Mouse (Mus musculus) midbrain, embryonic 16.5 days (tissue): Measurements from ENCODE around the gene Kctd18. TPM values are rescaled to one million over a fixed set of nuclear protein-coding genes. Genes with fewer than 3 reads are reported as not detected.
A peak's percentile ranks its signal among the peaks of the same experiment; 100 is the strongest.

Experiments
- ATAC-seq: fragments of 200-750 bp; cut with Nextera tagmentation; 2 replicates; pipeline ENCODE4 v1.8.0; 2017; ENCODE audit warnings: moderate TSS enrichment
- H3K27ac ChIP-seq: fragments of 300-500 bp; sonication (generic); 2 replicates; pipeline ENCODE4 v1.5.1; 2014; ENCODE audit warnings: mild to moderate bottlenecking, low read length, mixed read lengths
- H3K27me3 ChIP-seq: fragments of 300-500 bp; sonication (generic); 2 replicates; pipeline ENCODE4 v1.6.1; 2014; ENCODE audit warnings: low read depth, low read length, mixed read lengths; ENCODE audit not compliant: control insufficient read depth, insufficient read depth
- H3K36me3 ChIP-seq: fragments of 300-500 bp; sonication (generic); 2 replicates; pipeline ENCODE4 v1.6.1; 2014; ENCODE audit warnings: mild to moderate bottlenecking, low read length, moderate library complexity, mixed read lengths; ENCODE audit not compliant: control insufficient read depth, insufficient read depth
- H3K4me1 ChIP-seq: fragments of 300-500 bp; sonication (generic); 2 replicates; pipeline ENCODE4 v1.6.1; 2014; ENCODE audit warnings: mild to moderate bottlenecking, low read length, mixed read lengths; ENCODE audit not compliant: control insufficient read depth, insufficient read depth
- H3K4me2 ChIP-seq: fragments of 300-500 bp; sonication (generic); 2 replicates; pipeline ENCODE4 v1.6.1; 2014; ENCODE audit warnings: mild to moderate bottlenecking, low read length, mixed read lengths
- H3K4me3 ChIP-seq: fragments of 300-500 bp; sonication (generic); 2 replicates; pipeline ENCODE4 v1.5.1; 2014; ENCODE audit warnings: low read depth, mild to moderate bottlenecking, low read length, moderate library complexity, mixed read lengths
- H3K9ac ChIP-seq: fragments of 300-500 bp; sonication (generic); 2 replicates; pipeline ENCODE4 v1.6.1; 2014; ENCODE audit warnings: low read depth, low read length, mixed read lengths
- H3K9me3 ChIP-seq: fragments of 300-500 bp; sonication (generic); replicated peaks from 2 replicates; pipeline ENCODE4 v1.6.1; 2014; ENCODE audit warnings: mild to moderate bottlenecking, low read length, mixed read lengths; ENCODE audit not compliant: control insufficient read depth, poor library complexity, severe bottlenecking
- WGBS: fragments of 180-500 bp; shearing (Covaris S2); extraction: QIAGEN DNeasy Blood & Tissue Kit; methylation state at CpG from one replicate; pipeline ENCODE4 v1.1.7; 2014; 5-methylcytosine and 5-hydroxymethylcytosine counted together
- polyA plus RNA-seq: library from polyadenylated mRNA; unstranded; fragments of >200 nt; fragmentation: Nextera tagmentation; extraction: Ambion mirVana; gene quantifications from 2 replicates; pipeline ENCODE4 v1.2.1, GENCODE M21; 2015

Gene Kctd18
- polyA plus RNA-seq, 1 experiment from 2014 or later: 34.5 TPM

DNA sequence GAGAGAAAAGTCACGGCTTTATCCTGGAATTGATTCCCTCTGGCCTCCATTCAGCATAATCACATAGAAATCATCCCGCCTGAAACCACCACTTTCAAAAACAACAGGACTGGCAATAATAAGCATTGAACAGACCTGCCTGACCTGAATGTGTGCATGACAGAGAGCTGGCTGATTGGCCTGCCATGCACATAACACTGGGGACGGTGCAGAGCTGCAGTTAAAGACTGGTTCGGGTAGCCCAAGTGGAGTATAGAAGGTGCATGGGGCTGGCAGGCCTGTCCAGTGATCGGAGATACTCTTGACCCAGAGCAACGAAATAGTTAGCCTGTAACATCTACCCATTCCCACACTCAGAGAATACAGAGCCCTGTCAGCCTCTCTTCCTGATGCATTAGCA, 76.5 kb downstream of the Kctd18 start:
- ATAC-seq: peak; percentile 55; the same call in 1 of the 2 replicates
- 49% methylated on average over 6 of the region's 6 CpGs for WGBS
- Histone ChIP-seq H3K36me3 (peaks cover 4% of the 10 kb centered on the region; the same call in 1 of the 2 replicates), H3K27me3 (no peaks in the 10 kb centered on the region), H3K9me3 (no peaks in the 10 kb centered on the region), H3K4me3 (no peak overlapping the region), H3K4me2 (no peak overlapping the region), H3K9ac (0 out of 2 replicates have a peak overlapping the region, but pooled peaks have one; percentile 38), H3K27ac (peak overlapping the region; percentile 20; the same call in 1 of the 2 replicates), H3K4me1 (peaks cover 8% of the 10 kb centered on the region; the same call in 1 of the 2 replicates)

DNA sequence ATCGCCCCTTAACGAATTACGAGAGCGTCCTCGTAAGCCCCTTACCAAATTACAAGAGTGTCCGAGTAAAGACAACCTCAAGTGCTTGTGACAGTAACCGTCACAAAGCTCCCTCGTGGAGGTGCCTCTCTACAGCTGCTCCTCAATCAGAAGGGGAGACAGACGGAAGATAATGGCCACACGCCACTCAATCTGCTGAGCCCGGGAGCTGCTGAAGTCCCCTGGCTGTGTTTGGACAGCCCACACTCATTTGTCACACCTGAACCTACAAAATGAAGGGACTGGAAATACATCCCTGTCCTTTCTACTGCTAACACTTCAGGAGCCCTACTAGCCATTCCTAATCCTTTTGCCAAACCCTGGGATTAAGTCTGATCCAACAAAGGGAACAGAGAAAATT, 77.0 kb downstream of the Kctd18 start:
- Histone ChIP-seq H3K27me3 (no peaks in the 10 kb centered on the region), H3K9me3 (no peaks in the 10 kb centered on the region), H3K4me3 (no peak overlapping the region), H3K9ac (no peak overlapping the region), H3K36me3 (peaks cover 4% of the 10 kb centered on the region; the same call in 1 of the 2 replicates), H3K27ac (no peak overlapping the region; the same call in 1 of the 2 replicates), H3K4me1 (peaks cover 8% of the 10 kb centered on the region; the same call in 1 of the 2 replicates), H3K4me2 (no peak overlapping the region)
- WGBS: 38% methylated on average over 11 of the region's 11 CpGs
- ATAC-seq: peak; percentile 52

DNA sequence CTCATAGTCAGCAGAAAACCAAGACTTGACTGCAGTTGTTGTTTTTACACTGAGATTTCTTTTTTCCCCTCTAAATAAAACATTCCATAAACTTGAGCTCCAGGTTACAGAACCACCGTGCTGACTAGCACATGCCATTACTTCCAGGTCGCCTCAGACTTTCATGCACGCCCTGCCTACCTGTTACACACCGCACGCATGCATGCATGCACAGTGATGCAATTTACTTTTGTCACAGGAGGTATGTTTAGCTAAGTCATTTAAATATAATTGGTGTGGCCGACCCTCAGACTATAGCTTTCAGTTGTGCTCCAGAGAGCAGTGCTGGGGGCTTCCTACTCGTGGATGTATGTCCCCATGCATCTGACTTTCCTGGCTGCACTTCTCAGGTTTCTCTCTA, 77.7 kb downstream of the Kctd18 start:
- no peak overlapping the region for H3K9ac ChIP-seq
- peaks cover 8% of the 10 kb centered on the region; the same call in 1 of the 2 replicates for H3K4me1 ChIP-seq
- no peak for ATAC-seq
- H3K27me3 ChIP-seq: no peaks in the 10 kb centered on the region
- no peak overlapping the region for H3K4me3 ChIP-seq
- H3K27ac ChIP-seq: no peak overlapping the region
- H3K9me3 ChIP-seq: no peaks in the 10 kb centered on the region
- 61% methylated on average over 7 of the region's 7 CpGs for WGBS
- no peak overlapping the region for H3K4me2 ChIP-seq
- peaks cover 4% of the 10 kb centered on the region; the same call in 1 of the 2 replicates for H3K36me3 ChIP-seq

DNA sequence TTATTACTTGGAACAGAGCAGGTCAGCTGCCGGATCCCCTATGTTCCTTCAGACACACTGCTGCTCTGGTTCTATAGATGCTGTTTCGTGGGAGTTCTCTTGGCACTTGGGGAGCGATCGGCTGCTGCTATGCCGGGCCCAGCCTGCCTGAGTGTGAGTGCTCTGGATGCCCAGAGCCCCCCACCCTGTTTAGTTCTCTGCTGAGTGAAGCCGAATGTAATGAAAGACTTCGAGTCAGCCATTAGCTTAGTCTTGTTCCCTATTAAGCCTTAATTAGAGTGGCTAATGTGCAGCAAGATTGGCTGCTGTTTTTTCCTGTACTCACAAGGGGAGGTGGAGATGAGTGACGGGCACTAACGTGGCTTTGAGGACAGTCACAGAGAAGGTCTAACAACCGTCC, 78.1 kb downstream of the Kctd18 start:
- Histone ChIP-seq H3K4me3 (no peak overlapping the region), H3K27ac (no peak overlapping the region), H3K27me3 (no peaks in the 10 kb centered on the region), H3K36me3 (no peaks in the 10 kb centered on the region; the same call in 1 of the 2 replicates), H3K9ac (no peak overlapping the region), H3K9me3 (no peaks in the 10 kb centered on the region), H3K4me1 (peaks cover 8% of the 10 kb centered on the region; the same call in 1 of the 2 replicates), H3K4me2 (no peak overlapping the region)
- 59% methylated on average over 10 of the region's 10 CpGs for WGBS
- ATAC-seq: peak; percentile 16; the same call in 1 of the 2 replicates

DNA sequence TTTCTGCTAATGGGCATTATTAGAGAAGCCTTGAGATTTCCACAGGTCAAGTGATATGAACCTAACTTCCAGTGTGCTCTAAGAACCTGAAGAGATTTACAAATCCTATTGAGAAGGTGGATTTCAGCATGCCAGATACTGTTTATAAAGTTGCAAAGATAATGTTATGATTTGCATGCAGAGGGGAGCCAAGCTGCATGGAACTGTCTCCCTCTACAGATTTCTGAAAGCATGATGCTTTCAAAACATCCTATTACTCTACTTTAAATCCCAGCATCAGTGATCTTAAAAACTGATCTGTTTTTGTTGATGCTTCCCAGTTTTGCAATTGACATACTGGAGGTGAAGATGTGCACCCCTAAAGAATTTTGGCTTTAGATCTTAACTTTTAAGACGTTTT, 84.5 kb downstream of the Kctd18 start:
- no peak for ATAC-seq
- no peaks in the 10 kb centered on the region for H3K36me3 ChIP-seq
- H3K4me1 ChIP-seq: 0 out of 2 replicates have a peak, but pooled peaks cover 2% of the 10 kb centered on the region
- WGBS: 34% methylated on average over 1 of the region's 1 CpGs
- no peak overlapping the region for H3K4me3 ChIP-seq
- H3K27ac ChIP-seq: no peak overlapping the region
- H3K4me2 ChIP-seq: no peak overlapping the region
- no peaks in the 10 kb centered on the region for H3K9me3 ChIP-seq
- H3K9ac ChIP-seq: no peak overlapping the region
- H3K27me3 ChIP-seq: no peaks in the 10 kb centered on the region

DNA sequence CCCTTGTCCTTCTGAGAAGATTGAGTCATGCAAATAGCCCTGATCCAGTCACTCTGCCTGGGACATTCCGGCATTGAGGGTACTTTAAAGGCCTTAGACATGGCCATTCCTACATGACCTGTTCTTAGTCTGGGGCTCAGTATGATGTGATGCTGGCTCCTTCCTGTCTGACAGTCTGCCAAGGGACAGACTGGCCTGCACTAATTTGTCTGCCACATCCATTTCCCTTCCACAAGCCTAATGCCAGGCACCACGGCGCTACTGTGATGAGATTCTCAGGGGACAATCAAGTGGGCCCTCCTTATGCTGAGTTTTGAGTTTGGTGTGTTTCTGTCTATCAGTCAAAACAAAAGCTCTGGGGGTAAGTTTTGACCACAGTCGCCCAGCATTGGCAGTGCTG, 100.2 kb downstream of the Kctd18 start:
- no peak for ATAC-seq
- Histone ChIP-seq H3K4me3 (no peak overlapping the region), H3K27me3 (no peaks in the 10 kb centered on the region), H3K27ac (no peak overlapping the region), H3K9me3 (no peaks in the 10 kb centered on the region), H3K9ac (no peak overlapping the region), H3K4me2 (no peak overlapping the region), H3K4me1 (no peaks in the 10 kb centered on the region), H3K36me3 (peaks cover 5% of the 10 kb centered on the region; the same call in 1 of the 2 replicates)
- 79% methylated on average over 4 of the region's 4 CpGs for WGBS

DNA sequence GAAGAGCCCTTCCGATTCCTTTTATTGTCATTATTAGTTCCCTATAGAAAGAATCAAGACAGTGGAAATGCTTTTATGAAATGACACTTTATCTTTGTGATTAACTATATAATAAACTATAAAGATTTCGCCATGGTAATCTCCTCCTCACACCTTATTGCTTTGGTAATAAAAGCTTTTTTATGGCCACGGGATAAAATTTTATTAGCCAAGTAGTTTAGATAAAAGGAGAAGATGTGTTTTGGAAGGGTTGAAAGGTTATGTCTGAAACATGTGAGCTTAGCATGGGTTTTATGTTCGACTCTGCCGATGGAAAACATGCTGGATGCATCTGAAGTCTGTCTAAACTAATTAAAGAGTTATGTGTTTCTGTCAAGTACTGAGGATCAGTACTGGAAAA, 101.4 kb downstream of the Kctd18 start:
- no peaks in the 10 kb centered on the region for H3K9me3 ChIP-seq
- no peak overlapping the region for H3K27ac ChIP-seq
- 90% methylated on average over 5 of the region's 5 CpGs for WGBS
- H3K9ac ChIP-seq: no peak overlapping the region
- no peak for ATAC-seq
- H3K4me2 ChIP-seq: no peak overlapping the region
- no peaks in the 10 kb centered on the region for H3K4me1 ChIP-seq
- no peaks in the 10 kb centered on the region for H3K36me3 ChIP-seq
- H3K27me3 ChIP-seq: no peaks in the 10 kb centered on the region
- H3K4me3 ChIP-seq: no peak overlapping the region

DNA sequence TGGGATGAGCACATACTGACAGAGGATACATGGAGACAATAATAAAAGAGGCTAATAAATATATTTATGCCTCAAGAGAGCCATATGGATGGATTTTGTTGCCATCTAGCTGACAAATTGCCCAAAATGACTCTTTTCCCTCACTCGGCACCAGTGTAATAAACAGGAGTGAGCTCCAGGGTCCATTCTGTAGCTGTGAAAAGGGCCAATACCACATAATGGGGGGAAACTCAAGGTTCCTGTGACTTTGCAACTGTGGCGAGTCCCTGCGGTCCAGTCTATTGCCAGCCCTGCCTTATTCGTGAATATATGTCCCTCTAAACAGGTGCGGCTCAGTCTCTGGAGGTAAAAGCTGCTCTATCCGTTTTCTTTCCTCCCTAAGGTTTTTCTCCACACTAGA, 107.2 kb downstream of the Kctd18 start:
- Histone ChIP-seq H3K27ac (no peak overlapping the region), H3K9ac (no peak overlapping the region), H3K9me3 (no peaks in the 10 kb centered on the region), H3K36me3 (peaks cover 5% of the 10 kb centered on the region; the same call in 1 of the 2 replicates), H3K4me3 (no peak overlapping the region), H3K4me1 (no peaks in the 10 kb centered on the region), H3K4me2 (no peak overlapping the region), H3K27me3 (no peaks in the 10 kb centered on the region)
- no peak for ATAC-seq
- WGBS: 85% methylated on average over 6 of the region's 6 CpGs

DNA sequence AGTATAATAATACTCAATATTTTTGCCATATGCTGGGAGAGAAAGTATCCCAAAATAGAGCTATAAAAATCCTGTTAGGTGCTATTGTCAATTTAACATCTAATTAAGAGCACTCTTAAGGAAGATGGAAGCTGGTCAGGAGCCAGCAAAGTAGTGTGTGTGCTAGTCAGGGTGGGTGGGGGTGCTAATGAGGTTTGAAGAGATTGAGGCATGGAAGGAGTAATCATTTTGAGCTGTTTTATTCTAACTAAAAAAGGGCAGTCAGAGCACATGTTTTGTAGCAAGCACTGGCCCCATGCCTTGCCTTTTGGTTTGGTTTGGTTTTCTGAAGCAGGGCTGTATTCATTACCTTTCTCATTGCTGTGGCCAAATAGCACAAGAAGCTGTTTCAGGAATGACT, 112.4 kb downstream of the Kctd18 start:
- no peaks in the 10 kb centered on the region for H3K27me3 ChIP-seq
- ATAC-seq: no peak

More for the DNA sequence above, 112.4 kb downstream of the Kctd18 start:
- no peak overlapping the region for H3K4me3 ChIP-seq
- H3K4me1 ChIP-seq: no peaks in the 10 kb centered on the region
- no peak overlapping the region for H3K9ac ChIP-seq
- peaks cover 11% of the 10 kb centered on the region for H3K36me3 ChIP-seq
- H3K9me3 ChIP-seq: no peaks in the 10 kb centered on the region
- H3K4me2 ChIP-seq: no peak overlapping the region
- H3K27ac ChIP-seq: no peak overlapping the region
